Mouse (Mus musculus) lung, embryonic 16.5 days (tissue): ENCODE results near the gene Eef2kmt. TPM values are rescaled to one million over a fixed set of nuclear protein-coding genes. Genes with fewer than 3 reads are reported as not detected.
A peak's percentile ranks its signal among the peaks of the same experiment; 100 is the strongest.

Experiments used
- ATAC-seq: fragments of 200-750 bp; cut with Nextera tagmentation; 2 replicates; pipeline ENCODE4 v1.8.0; 2017; ENCODE audit warnings: low read depth, mild to moderate bottlenecking, moderate library complexity
- H3K27ac ChIP-seq: fragments of 300-500 bp; sonication (generic); 2 replicates; pipeline ENCODE4 v1.5.1; 2014; ENCODE audit warnings: mild to moderate bottlenecking, control low read depth, low read length
- H3K27me3 ChIP-seq: fragments of 300-500 bp; sonication (generic); 2 replicates; pipeline ENCODE4 v1.6.1; 2014; ENCODE audit warnings: low read depth, low read length, mixed read lengths; ENCODE audit not compliant: control insufficient read depth, insufficient read depth
- H3K36me3 ChIP-seq: fragments of 300-500 bp; sonication (generic); 2 replicates; pipeline ENCODE4 v1.6.1; 2014; ENCODE audit warnings: low read length; ENCODE audit not compliant: control insufficient read depth, insufficient read depth
- H3K4me1 ChIP-seq: fragments of 300-500 bp; sonication (generic); replicated peaks from 2 replicates; pipeline ENCODE4 v1.6.1; 2014; ENCODE audit warnings: low read length, mixed read lengths; ENCODE audit not compliant: control insufficient read depth, insufficient read depth
- H3K4me2 ChIP-seq: fragments of 300-500 bp; sonication (generic); 2 replicates; pipeline ENCODE4 v1.6.1; 2014; ENCODE audit warnings: low read depth, low read length, control low read depth
- H3K4me3 ChIP-seq: fragments of 300-500 bp; sonication (generic); 2 replicates; pipeline ENCODE4 v1.5.1; 2014; ENCODE audit warnings: mild to moderate bottlenecking, low read length, control low read depth
- H3K9ac ChIP-seq: fragments of 300-500 bp; sonication (generic); 2 replicates; pipeline ENCODE4 v1.6.1; 2014; ENCODE audit warnings: low read length, control low read depth
- H3K9me3 ChIP-seq: fragments of 300-500 bp; sonication (generic); 2 replicates; pipeline ENCODE4 v1.6.1; 2016; ENCODE audit warnings: low read length; ENCODE audit not compliant: control insufficient read depth
- WGBS: fragments of 180-500 bp; shearing (Covaris S2); extraction: QIAGEN DNeasy Blood & Tissue Kit; methylation state at CpG from one replicate; pipeline ENCODE4 v1.1.7; 2014; 5-methylcytosine and 5-hydroxymethylcytosine counted together
- polyA plus RNA-seq: library from polyadenylated mRNA; unstranded; fragments of >200 nt; fragmentation: Nextera tagmentation; extraction: Ambion mirVana; gene quantifications from 2 replicates; pipeline ENCODE4 v1.2.1, GENCODE M21; 2015

Gene Eef2kmt
- polyA plus RNA-seq: 24.8 and 30.5 TPM in 2 replicates

DNA sequence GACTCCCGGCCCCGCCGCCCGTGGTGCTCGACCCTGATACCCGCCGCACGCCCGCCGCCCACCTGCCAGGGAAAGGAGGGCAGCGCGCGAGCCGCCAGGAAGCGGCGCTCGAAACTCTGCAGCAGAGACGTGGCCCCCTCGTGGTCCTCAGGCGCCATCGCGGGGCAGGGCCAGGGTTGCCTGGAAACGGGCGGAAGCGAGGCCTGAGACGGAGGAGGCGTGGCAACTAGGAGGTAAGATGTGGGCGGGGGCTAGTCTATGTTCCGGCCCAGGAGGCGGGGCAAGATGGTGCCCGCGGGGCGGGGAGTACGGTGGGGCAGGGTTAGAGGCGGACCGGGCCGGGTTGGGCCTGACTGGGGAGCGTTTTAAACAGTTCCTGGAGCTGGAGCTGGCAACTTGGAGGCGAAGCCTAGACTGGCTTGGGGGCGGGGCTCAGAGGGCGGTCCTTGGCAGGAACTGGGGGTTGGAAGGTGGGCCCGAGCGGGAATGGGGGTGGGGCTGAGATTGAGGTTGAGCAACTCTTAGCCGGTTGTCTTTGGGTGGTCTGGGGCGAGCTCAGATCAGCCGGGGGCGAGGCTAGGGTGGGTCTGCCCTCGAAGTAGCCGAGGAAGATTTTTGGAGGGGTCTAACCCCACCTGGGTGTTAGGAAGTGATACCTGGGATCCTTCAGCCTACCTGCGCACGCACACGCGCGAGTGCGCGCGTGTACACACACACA lies at the start of gene Eef2kmt:
Gene Eef2kmt (minus strand): TSS at position 205 of the 718 bp plus-strand sequence.
- peak; percentile 98 for ATAC-seq
- H3K4me3 ChIP-seq: peak within 1 kb of the TSS; percentile 80
- H3K4me1 ChIP-seq: peaks cover 11% of the 10 kb centered on the region
- H3K36me3 ChIP-seq: no peaks in the 10 kb centered on the region
- H3K9ac ChIP-seq: peak within 1 kb of the TSS; percentile 79
- no peaks in the 10 kb centered on the region for H3K9me3 ChIP-seq
- H3K27ac ChIP-seq: peak within 1 kb of the TSS; percentile 78
- WGBS: under 1% methylated on average over 55 of the region's 57 CpGs
- H3K4me2 ChIP-seq: peak within 1 kb of the TSS; percentile 77
- H3K27me3 ChIP-seq: no peaks in the 10 kb centered on the region

DNA sequence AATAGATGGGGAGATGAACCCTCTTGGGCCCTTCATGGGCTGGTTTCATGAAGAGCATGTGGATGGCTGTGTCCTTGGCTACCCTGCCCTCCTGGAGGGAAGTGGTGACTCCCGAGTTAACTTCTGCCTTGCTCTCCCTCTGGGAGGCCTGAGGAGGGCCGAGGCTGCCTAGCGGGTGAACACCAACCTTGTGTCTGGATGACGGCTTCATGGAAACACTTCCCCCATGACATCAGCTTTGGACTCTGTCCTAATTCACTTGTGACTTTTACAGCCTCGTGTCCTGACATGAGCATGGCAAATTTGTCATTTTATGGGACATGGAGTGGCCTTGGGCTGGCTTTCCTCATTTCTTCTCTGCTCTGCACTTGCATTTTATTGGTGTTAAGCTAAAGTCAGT lies 39.5 kb upstream of the Eef2kmt start:
- Histone ChIP-seq H3K4me2 (no peak overlapping the region), H3K27ac (no peak overlapping the region), H3K9me3 (no peaks in the 10 kb centered on the region), H3K4me1 (no peaks in the 10 kb centered on the region), H3K27me3 (no peaks in the 10 kb centered on the region), H3K9ac (no peak overlapping the region), H3K4me3 (no peak overlapping the region), H3K36me3 (no peaks in the 10 kb centered on the region)
- 71% methylated on average over 5 of the region's 5 CpGs for WGBS
- ATAC-seq: no peak

DNA sequence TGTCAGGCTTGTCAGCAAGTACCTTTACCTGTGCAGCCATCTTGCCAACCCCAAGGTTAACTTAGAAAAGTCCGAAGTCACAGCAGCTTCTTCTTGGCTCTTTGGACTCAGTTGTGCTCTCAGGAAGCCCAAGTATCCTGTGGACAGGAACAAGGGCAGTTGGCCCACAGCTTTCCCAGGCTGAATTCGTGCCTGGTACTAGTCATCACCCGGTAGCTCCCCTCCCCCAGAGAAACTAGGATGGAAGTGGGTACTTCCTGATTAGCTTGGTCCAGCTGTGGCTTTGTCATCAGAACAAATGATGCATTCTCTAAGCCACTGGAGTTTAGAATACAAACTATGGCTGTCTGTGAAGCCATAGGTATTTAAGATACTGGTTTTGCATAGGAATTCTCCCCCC lies 29.6 kb upstream of the Eef2kmt start:
- ATAC-seq: no peak
- WGBS: 56% methylated on average over 3 of the region's 3 CpGs
- H3K4me3 ChIP-seq: no peak overlapping the region

DNA sequence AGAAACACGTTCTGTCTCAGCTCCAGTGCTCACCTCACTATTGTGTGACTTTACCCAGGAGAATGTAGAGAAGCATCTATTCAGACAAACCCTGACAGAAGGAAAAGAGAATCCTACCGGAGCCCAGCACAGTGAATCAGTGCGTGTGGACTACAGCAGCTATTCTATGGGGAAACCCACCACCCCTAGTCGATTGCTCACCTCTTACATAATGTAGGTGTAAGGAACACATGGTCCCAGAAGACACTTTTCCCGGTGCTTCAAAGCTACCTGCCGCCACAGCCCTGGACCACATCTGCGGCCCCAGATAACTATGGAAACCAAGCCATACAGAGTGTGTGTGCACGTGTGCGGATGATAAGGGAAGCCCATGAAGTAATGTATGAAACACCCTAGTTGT lies 26.9 kb upstream of the Eef2kmt start:
- Histone ChIP-seq H3K27ac (no peak overlapping the region), H3K36me3 (no peaks in the 10 kb centered on the region), H3K4me1 (no peaks in the 10 kb centered on the region), H3K4me2 (no peak overlapping the region), H3K27me3 (no peaks in the 10 kb centered on the region), H3K9me3 (no peaks in the 10 kb centered on the region), H3K4me3 (no peak overlapping the region), H3K9ac (no peak overlapping the region)
- ATAC-seq: no peak
- WGBS: 79% methylated on average over 9 of the region's 9 CpGs

More for the DNA sequence above, 29.6 kb upstream of the Eef2kmt start:
- Histone ChIP-seq H3K4me1 (no peaks in the 10 kb centered on the region), H3K4me2 (no peak overlapping the region), H3K36me3 (no peaks in the 10 kb centered on the region), H3K9me3 (no peaks in the 10 kb centered on the region), H3K27me3 (no peaks in the 10 kb centered on the region), H3K9ac (no peak overlapping the region), H3K27ac (no peak overlapping the region)

DNA sequence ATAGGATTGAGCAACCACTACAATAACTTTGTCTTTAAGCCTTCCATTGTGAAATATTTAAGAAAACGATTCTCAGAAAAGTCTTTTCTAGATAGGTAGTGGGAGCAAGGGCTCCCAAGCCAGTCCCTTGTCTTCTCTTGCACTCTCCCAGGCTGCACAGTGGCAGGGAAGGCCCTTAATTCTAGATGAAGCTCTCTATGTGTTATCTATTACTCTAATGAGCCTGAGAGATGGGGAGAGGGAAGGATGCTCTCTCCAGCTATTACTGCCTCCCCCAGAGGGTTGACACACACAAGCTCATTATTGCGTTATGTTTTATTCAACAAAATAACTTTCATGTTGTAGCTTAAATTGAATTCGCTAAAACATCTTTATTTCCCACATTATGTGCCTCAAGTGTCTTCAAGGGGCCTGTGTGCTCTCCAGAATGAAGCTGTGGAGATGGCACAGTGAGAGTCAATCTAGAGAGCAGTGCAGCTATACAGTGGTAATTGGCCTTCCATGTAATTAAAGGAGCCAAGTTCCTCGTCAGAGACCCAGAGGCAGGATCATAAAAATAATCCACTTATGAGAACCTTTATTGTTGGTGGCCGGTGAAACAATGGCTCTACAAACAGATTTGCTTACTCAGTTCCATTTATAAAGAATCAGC lies 23.9 kb upstream of the Eef2kmt start:
- Histone ChIP-seq H3K27ac (no peak overlapping the region), H3K9me3 (no peaks in the 10 kb centered on the region), H3K4me3 (no peak overlapping the region), H3K9ac (no peak overlapping the region), H3K27me3 (no peaks in the 10 kb centered on the region), H3K4me1 (no peaks in the 10 kb centered on the region), H3K36me3 (no peaks in the 10 kb centered on the region), H3K4me2 (no peak overlapping the region)
- no peak for ATAC-seq
- 80% methylated on average over 5 of the region's 5 CpGs for WGBS

DNA sequence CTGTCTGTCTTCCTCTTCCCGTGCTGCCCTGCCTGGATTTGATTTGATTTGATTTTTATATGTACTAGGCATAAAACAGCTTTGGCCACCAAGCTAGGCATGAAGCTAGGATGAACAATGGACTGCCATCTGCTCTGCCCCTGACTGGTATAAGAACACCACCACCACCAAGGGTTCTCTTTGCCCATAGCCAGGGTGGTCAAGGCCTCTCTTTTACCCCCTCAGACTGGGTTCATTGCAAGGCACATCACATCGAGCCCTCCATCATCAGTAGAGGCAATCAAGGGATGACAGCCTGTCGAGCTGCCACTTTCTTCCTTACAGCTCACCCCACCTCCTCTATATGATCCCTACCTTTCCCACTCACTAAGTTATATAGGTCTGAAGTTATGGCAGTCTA lies 16.6 kb upstream of the Eef2kmt start:
- Histone ChIP-seq H3K4me3 (no peak overlapping the region), H3K9me3 (no peaks in the 10 kb centered on the region), H3K4me1 (no peaks in the 10 kb centered on the region), H3K36me3 (no peaks in the 10 kb centered on the region), H3K9ac (no peak overlapping the region), H3K27ac (no peak overlapping the region), H3K4me2 (no peak overlapping the region), H3K27me3 (no peaks in the 10 kb centered on the region)
- WGBS: 73% methylated on average over 3 of the region's 3 CpGs
- ATAC-seq: no peak

DNA sequence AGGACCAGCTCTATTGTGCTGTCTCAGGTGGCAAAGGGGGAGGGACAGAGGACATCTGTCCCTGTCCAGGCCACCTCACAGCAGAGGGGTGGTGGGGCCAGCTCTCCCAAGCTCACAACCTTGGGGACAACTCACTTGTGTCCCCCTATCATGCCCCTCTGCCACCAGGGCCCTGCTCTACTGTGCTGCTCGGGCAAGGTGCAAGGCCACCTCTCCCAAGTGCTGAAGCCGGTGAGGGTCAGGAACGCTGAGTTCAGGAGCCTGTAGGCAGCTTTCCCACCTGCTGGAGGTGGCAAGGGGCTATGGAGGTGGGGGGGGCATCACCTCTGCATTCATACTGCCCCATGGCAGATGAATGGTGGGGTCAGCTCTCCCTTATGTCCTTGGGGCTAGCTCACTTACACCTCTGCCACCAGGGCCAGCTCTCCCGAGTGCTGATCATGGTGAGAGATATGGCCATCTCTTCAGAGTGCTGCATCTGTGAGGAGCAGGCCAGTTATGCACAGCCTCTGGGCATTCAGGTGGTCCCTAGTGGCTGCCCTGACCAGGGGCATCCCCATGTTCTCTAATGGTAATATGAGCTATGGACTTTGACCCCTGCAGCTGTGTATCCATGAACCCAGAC lies 15.7 kb upstream of the Eef2kmt start:
- H3K4me1 ChIP-seq: no peaks in the 10 kb centered on the region
- no peak overlapping the region for H3K4me3 ChIP-seq
- H3K4me2 ChIP-seq: no peak overlapping the region
- H3K9ac ChIP-seq: no peak overlapping the region
- no peaks in the 10 kb centered on the region for H3K9me3 ChIP-seq
- H3K27me3 ChIP-seq: no peaks in the 10 kb centered on the region
- 69% methylated on average over 4 of the region's 4 CpGs for WGBS
- ATAC-seq: 0 out of 2 replicates have a peak, but pooled peaks have one; percentile 26
- H3K27ac ChIP-seq: no peak overlapping the region
- no peaks in the 10 kb centered on the region for H3K36me3 ChIP-seq

DNA sequence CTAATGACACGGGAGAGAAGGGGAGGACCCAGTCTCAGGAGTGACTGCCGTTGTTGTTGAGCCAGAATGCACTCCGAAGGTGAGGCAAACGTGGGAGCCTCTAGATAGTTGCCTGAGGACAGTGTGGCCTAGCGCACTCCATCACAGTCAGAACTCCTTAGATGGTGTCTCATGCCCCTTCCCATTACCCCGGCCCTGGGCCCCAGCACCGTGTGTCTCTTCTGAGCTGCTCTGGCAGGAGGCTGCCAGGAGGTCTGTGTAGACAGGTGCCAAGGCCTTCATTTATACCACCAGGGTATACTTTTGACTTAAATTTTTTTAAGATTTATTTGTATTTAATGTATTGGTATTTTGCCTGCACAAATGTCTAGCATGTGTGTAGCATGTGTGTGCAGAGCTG lies 8.1 kb upstream of the Eef2kmt start:
- no peak for ATAC-seq
- Histone ChIP-seq H3K36me3 (no peaks in the 10 kb centered on the region), H3K4me3 (no peak overlapping the region), H3K4me2 (no peak overlapping the region), H3K27ac (no peak overlapping the region), H3K9ac (no peak overlapping the region), H3K4me1 (no peaks in the 10 kb centered on the region), H3K27me3 (no peaks in the 10 kb centered on the region), H3K9me3 (no peaks in the 10 kb centered on the region)
- 75% methylated on average over 7 of the region's 7 CpGs for WGBS

DNA sequence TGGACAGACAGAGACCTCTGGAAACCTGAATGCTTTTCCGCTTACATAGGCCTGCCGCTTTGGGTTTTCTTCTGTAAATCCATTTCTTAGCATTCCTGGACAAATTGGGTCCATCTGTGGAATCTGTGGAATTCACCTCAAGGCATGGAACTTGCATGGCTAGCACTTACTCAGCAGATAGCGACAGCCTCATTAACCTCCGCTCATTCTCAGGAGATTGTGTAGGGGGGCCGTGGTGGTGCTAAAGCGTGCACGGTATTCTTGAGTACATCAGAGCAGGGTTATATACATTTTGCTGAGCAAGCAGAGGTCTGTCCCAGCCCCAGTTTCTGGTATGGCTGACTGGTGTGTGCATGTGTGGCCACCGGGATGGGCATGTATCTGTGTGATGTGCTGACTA lies 7.4 kb upstream of the Eef2kmt start:
- Histone ChIP-seq H3K4me1 (no peaks in the 10 kb centered on the region), H3K27ac (no peak overlapping the region), H3K27me3 (no peaks in the 10 kb centered on the region), H3K9me3 (no peaks in the 10 kb centered on the region), H3K4me3 (no peak overlapping the region), H3K9ac (no peak overlapping the region), H3K36me3 (no peaks in the 10 kb centered on the region), H3K4me2 (no peak overlapping the region)
- no peak for ATAC-seq
- WGBS: 42% methylated on average over 8 of the region's 8 CpGs
